Mouse (Mus musculus): ENCODE measurements around the gene Npr1.

Npr1 gene

DNA sequence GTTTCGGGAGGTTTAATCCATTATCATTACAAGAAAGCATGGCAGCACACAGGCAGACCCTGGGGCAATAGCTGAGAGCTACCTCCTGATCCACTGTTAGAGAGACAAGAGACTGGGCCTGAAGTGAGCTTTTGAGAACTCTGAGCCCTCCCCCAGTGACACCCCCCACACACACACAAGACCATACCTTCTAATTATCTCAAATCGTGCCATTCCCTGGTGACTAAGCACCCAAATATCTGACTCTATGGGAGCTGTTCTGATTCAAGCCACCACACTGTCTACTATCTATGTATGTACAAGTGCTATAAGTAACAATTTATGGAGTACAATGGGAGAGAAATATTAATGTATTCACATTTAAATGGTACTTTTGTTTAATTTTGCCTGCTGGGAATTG is 24.9 kb downstream of the Npr1 start:
- DNase-seq (ENCODE audit: low read depth, low spot score) = no peak

DNA sequence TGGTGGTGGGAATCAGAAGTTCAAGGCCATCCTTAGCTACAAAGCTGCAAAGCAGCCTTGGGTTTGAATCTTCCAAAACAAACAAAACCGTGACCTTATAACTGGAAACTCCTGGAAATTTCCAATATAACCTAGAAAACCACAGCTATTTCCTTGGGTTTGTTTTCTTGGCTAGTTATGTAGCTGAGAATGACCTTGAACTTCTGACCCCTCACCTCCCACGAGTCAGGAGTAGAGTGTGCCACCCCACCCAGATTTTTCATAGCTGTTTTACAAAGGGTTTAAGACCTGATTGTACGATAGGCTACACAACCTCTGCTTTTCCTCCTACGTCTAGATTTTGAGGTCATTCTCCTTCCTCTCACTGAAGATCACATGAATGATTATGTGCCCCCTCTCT is 28.5 kb downstream of the Npr1 start:
- DNase-seq (ENCODE audit: low read depth, low spot score) = no peak

DNA sequence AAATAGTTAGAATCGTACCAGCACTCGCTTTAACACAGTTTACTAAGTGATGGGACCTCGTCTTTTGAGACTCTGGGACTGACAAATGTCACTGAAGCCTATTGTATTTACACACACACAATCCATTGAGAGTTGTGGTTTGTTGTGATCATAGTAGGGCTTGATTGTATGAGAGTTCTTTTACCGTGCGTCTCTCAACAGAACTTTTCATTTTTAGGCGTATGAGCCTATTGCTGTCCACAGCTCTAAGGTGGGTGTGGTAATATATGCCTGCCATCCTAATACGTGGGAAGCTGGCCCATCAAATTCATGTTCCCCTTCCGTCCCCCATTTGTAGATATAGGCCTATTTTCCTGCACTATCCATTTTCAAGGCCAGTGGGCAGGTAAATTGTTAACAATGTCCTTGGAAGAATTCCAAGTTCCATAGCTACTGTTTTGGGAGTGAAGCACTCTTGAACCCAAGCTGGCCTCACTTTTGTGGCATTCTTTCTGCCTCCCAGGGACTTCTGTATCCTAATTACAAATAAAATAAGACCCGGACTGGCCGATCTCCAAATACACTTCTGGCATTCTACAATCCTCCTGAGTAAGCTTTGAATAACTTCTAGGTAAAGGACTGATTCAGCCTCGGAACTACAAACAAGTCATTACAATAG is 31.5 kb downstream of the Npr1 start:
- DNase-seq (ENCODE audit: low read depth, low spot score) = no peak

DNA sequence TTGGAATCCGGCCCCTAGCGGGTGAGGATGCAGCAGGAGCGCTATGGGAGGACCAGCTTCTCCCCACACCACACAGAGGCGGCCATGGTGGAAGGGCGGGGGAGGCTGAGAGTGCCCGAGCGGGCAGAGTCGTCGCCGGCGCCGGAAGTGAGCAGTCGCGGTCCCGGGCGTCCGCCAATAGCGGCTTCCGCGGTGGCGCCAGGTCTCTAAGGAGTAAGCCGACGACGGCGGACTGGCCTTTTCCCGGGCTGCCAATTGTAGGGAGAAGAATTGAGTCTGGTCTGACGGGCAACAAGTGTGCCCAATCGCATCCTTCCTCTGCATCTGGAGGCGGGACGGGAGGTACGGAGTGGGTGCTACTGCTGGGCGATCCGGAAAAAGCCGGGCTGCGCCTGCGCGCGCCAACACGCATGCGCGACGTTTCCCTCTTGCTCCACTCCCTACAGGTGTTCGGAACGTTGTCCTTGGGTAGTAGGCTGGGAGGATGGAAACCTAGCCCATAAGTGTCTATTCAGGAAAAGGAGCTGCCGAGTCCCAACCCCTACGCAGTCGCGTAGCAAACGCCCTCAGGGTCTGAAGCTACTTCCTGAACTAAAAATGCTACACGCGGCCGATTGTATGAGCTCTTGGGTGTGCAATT is 32.2 kb downstream of the Npr1 start, which contains the start of gene Ints3:
Gene Ints3 (minus strand): TSS at position 242 of the 640 bp plus-strand sequence.
- peak; percentile 99 for DNase-seq (ENCODE audit: low read depth, low spot score)

DNA sequence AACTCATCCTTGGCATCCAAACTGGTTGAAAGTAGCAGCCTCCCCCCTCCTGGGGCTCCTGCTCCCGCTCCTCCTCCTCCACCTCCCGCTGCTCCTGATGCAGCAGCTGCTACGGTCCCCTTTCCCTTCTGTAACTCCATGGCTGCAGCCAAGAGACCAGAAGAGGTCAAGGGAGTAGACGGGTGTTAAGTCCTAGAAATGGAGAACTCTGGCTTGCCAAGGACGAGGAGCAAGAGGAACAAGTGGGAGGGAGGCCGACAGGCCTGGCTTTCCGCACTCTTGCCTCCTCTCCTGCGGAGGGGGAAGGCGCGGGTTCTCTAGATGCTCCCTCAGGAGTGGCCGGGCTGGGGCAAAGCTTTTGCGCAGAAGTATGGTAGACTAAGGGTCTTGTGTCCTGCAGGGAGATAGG is 32.9 kb downstream of the Npr1 start:
- DNase-seq (ENCODE audit: low read depth, low spot score) = no peak

DNA sequence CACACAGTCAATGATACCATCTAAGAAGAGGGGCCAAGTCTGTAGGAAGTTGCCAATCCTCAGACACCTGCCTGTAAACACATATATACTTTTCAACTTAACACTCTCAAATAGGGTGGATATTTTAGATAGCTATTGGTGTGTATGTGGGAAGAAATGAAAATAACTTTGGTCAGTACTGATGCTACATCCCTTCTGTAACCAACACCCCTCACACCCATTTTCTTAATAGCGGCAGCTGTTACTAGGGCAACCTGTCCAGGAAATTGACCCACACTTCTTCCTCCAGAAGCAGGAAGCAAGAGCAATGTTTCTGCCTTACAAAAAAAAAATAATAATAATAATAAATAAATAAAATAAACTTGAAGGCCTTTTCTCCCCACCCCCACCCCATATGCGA is 33.3 kb downstream of the Npr1 start:
- DNase-seq (ENCODE audit: low read depth, low spot score) = no peak

DNA sequence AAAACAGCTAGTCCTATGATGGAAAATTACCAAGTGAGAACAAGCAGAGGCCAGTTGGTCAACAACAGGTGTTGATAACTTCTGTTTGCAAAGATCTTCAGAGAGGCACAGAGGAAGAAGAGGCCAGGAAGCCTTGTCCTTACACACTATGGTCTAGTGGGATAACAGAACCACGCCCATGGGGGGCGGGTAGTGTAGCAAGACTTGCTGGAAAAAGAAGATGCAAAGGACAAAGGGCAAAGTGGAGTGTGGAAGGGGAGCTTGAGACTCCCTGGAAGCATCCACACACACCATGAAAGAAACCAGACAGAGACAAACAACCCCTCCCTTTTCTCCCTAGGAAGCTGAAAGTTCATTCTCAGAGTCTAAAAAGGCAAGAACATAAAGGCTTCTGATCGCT is 36.1 kb downstream of the Npr1 start:
- no peak for DNase-seq (ENCODE audit: low read depth, low spot score)

DNA sequence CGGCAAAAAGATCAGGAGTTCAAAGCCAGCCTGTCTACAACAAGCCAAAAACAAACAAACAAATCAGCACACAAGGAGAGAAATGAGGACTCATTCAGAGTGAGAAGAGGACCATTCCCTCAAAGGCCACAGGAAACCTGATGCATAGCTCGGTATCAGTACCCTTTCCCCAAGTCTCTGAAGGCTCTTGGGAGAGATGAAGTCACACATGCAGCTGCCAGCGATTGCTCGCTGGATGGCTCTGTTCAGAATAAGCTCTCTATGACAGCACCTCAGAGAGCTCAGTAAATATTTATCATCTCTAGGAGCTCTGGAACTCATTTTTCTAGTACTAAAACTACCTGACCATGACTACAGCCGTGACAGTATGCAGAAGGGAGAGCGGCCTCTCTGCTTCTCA is 37.5 kb downstream of the Npr1 start:
- no peak for DNase-seq (ENCODE audit: low read depth, low spot score)

DNA sequence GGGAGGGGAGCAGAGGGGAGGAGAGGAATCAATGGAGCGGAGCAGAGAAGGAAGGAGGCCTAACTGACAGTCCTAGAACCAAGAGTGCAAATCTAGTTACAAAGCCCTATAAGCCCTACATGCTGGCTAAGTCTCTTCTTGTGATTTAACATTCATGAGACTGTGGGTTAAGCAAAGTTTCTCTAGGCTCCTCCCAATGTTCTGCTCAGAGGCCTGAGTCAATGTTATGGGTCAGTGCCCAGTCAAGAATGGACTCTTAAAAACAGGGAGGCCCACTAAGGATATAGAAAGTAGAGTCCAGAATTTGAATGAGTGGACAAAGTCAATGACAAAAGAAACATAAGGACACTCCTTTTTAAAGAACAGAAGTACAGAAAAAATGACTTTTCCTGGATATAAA is 38.1 kb downstream of the Npr1 start:
- no peak for DNase-seq (ENCODE audit: low read depth, low spot score)

DNA sequence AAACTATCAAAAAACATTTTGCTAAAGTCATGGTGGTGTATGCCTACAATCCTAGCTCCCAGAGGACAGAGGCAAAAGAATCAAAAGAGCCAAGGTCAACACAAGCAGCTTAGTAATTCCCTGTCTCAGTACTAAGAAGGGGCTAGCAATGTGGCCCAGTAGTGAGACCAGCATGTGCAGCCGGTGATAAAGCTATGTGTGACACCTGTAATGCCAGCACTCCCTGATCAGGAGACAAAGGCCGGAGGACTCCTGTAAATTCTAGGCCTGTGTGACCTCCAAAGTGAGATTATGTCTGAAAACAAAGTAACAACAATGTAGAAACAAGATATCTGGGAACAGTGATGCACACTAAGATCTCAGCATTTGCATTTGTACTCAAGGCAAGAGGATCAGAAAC is 40.2 kb downstream of the Npr1 start:
- DNase-seq (ENCODE audit: low read depth, low spot score) = no peak

DNA sequence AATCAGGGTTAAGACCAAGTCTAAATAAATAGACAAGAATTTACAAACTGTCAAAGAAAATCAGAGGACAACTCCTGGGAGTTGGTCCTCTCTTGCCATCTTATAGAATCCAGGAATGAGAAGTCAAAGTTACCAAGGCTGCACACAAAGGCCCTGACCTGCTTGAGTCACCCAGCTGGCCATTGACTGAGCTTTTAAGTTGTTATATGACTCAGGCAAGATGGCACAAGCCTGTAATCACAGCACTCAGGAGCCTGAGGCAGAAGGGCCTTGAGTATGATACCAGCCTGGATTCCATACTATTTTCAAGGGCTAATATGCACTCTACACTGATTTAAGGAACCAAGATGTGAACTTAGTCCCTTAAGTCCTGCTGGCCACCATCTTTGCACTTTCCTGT is 42.1 kb downstream of the Npr1 start:
- no peak for DNase-seq (ENCODE audit: low read depth, low spot score)

DNA sequence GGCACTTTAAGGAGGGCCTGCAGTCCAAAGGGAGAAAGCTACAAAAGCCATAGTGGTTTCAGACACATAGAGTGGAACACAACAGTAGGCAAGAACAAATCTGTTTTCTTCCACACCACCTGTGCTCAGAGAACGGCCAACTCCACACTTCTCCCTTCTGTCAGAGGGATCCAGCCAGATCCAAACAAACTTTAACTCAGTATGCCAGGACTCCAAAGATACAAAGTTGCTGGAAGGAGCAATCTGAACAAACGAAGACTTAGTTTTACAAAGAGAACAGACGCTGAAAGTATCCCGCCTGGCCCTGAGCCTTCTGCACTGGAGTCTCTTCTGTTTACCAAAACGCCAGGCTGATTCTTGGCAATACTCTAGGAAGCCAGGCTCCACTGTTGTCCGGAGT is 45.0 kb downstream of the Npr1 start:
- no peak for DNase-seq (ENCODE audit: low read depth, low spot score)

DNA sequence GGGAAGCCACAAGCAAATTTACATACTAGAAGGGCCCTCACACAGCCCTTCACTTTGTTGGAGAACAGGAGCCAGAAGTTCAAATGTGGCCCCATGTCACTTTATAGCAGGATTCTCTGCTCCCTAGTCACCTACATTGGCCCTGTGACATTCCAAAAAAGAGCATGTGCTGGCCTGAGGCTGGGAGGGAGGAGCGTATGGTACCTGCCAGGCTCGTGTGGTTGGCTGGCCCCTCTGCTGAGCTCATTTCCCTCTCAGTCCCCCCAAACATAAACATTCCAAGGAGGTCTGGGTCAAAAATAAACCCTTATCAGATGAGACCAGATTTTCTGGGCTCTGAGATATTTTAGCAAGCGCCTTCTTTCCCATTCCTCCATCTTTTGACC is 52.7 kb downstream of the Npr1 start:
- DNase-seq (ENCODE audit: low read depth, low spot score) = no peak

DNA sequence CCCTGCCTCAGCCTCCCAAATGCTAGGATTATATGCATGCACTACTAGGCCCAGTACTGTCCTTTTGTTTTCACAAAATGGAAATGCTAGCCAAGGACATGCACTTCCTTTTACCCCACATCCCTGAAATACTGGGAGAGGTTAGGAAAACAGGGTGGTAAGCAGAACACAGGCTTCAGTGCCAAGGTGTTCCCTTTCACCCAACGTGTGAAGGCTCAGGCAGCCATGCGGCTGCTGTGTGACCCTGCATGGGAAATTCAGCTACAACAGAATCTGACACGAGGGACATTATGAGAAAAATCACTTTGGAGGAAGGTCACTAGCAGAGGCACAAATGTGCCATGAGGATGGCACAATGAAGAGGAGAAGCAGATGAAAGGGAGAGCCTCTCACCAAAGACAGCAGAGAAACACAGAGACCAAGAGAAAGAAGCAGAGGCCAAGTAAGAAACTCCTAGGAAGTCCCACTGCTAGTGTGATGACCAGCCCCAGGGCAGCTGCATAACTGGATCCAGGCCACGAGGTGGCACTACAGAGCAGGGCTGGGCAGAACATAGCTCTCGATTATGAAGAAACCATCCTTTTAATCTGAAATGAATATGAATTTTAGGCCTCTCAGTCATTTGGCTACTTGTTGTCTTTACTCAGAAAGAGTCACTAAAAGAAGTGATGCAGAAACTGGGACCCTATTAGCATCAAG is 53.2 kb downstream of the Npr1 start:
- DNase-seq (ENCODE audit: low read depth, low spot score) = peak; percentile 59

DNA sequence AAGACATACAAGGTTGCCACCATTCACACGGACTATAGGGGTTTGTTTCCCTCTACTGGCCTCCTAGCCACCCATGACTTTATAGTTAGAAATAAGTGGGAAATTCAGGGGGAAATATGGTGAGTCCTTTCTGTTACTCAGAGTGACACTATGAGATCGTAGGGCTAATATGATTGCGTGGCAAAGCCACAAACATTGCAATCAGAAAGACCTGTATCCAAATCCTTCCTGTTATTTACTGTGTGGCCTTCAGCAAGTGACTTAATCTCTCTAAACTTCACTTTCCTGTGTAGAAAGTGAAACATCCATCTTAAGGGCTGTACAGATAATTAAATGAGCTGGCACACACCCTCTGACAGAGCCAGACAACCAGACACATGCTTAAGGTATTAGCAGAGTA is 56.9 kb downstream of the Npr1 start:
- no peak for DNase-seq (ENCODE audit: low read depth, low spot score)

DNA sequence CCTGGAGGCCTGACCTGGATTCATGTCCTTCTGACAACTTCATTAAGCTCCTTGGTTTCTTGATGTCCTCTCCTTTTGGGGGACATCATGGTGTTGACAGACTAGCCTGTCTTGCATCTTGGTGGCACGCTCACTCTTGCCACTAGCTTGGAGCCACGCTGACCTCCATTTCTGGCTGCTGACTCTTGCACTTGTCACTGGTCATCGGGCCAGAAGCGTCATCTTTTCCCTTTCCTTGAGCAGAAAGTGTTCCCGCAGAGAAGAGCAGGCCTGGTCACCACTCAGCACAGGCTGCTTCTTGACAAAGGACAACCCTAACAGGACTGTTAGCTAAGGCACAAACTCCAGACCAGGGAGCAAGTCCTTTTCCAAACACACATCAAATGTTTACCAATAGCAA is 59.3 kb downstream of the Npr1 start:
- no peak for DNase-seq (ENCODE audit: low read depth, low spot score)

DNA sequence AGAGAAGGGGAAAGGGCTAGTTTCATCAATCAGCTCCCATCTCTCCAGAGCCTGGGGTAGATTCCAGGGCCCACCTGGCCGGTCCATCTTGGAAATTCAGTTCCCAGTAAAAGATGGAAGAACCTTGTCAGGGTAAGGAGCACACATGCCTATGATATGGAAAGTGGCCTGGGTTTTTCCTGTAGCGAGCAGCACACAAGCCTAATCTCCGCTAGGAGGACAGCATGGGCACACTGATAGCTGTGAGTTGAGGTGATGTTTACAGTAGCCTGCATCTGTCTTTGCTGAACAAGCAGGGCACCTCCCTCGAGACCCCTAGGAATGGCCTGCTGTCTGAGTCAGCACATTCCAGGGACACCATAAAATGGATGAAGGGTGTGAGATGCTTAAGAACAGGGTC is 61.1 kb downstream of the Npr1 start:
- no peak for DNase-seq (ENCODE audit: low read depth, low spot score)

DNA sequence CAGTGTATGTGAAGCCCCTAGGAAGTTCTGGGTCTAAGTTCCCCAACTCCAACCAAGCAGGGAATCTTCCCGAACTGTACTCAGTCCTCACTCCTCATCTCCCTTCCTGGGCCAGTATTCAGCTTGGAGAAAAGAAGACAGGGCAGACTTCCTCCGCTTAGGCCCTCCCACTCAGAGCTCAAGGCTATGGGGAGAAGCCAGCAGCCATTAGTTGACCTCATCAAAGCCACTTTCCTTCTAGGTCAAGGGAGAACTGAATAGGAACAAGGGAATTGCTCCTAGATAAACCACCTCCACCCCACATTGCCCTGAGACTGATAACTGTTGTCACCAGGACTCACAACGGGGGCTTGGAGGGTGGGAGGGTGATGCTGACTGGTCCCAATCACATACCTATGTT is 61.5 kb downstream of the Npr1 start:
- no peak for DNase-seq (ENCODE audit: low read depth, low spot score)

DNA sequence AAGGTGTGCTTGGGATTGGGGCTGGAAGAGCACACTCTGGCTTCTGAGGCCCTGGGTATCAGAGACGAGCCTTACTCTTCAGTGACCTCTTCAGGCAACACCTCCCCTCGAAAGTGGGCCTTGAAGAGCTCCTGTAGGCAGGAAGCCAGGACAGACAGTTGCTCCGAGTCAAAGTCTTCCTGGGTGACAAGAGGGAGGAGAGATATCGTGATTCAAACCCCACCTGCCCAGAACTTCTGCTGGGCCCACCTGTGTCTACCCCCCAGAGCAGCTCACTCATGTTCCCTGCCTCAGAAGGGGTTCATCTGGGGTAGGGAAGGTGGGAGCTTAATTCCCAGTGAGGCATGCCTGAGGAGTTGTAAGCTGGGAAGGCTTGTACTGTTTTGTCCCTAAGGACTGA is 64.7 kb downstream of the Npr1 start:
- DNase-seq (ENCODE audit: low read depth, low spot score) = no peak

Measured in CD4-positive helper T cell, adult 2 months (primary cell).